Mouse (Mus musculus) forebrain, embryonic 15.5 days (tissue): ENCODE measurements around the gene Olfr625-ps1. TPM values are rescaled to one million over a fixed set of nuclear protein-coding genes. Genes with fewer than 3 reads are reported as not detected.

Source experiments
- polyA plus RNA-seq: library from polyadenylated mRNA; unstranded; fragments of >200 nt; fragmentation: Nextera tagmentation; extraction: Ambion mirVana; gene quantifications from 2 replicates; pipeline ENCODE4 v1.2.1, GENCODE M21; 2015

The Olfr625-ps1 gene
- polyA plus RNA-seq, 1 experiment from 2014 or later: not detected

Other genes starting within 250 kb of the Olfr625-ps1 start
- not detected in 2 replicates for gene Olfr605, start 237.3 kb upstream of the Olfr625-ps1 start, polyA plus RNA-seq
- not detected in 2 replicates for gene Olfr606, start 233.7 kb upstream of the Olfr625-ps1 start, polyA plus RNA-seq
- gene Olfr607, start 218.6 kb upstream of the Olfr625-ps1 start, polyA plus RNA-seq: not detected in 2 replicates
- gene Olfr608, start 212.8 kb upstream of the Olfr625-ps1 start, polyA plus RNA-seq: not detected in 2 replicates
- gene Olfr609, start 184.7 kb upstream of the Olfr625-ps1 start, polyA plus RNA-seq: not detected in 2 replicates
- not detected in 2 replicates for gene Olfr610, start 170.6 kb upstream of the Olfr625-ps1 start, polyA plus RNA-seq
- gene Olfr611, start 161.9 kb upstream of the Olfr625-ps1 start, polyA plus RNA-seq: not detected in 2 replicates
- gene Olfr612, start 140.0 kb upstream of the Olfr625-ps1 start, polyA plus RNA-seq: not detected in 2 replicates
- not detected in 2 replicates for gene Olfr613, start 134.6 kb upstream of the Olfr625-ps1 start, polyA plus RNA-seq
- gene Olfr615, start 126.6 kb upstream of the Olfr625-ps1 start, polyA plus RNA-seq: not detected in 2 replicates
- gene Olfr616, start 113.6 kb upstream of the Olfr625-ps1 start, polyA plus RNA-seq: not detected in 2 replicates
- gene Olfr617, start 109.7 kb upstream of the Olfr625-ps1 start, polyA plus RNA-seq: not detected in 2 replicates
- gene Olfr618, start 92.6 kb upstream of the Olfr625-ps1 start, polyA plus RNA-seq: not detected in 2 replicates
- not detected in 2 replicates for gene Olfr619, start 82.1 kb upstream of the Olfr625-ps1 start, polyA plus RNA-seq
- not detected in 2 replicates for gene Olfr620, start 70.2 kb upstream of the Olfr625-ps1 start, polyA plus RNA-seq
- gene Olfr622, start 40.0 kb upstream of the Olfr625-ps1 start, polyA plus RNA-seq: not detected in 2 replicates
- gene Olfr623, start 19.0 kb upstream of the Olfr625-ps1 start, polyA plus RNA-seq: not detected in 2 replicates
- gene Olfr624, start 11.5 kb upstream of the Olfr625-ps1 start, polyA plus RNA-seq: not detected in 2 replicates
- gene Olfr243, start 32.0 kb downstream of the Olfr625-ps1 start, polyA plus RNA-seq: not detected in 2 replicates
- not detected in 2 replicates for gene Olfr628, start 47.7 kb downstream of the Olfr625-ps1 start, polyA plus RNA-seq
- gene Olfr629, start 62.2 kb downstream of the Olfr625-ps1 start, polyA plus RNA-seq: not detected in 2 replicates
- gene Olfr630, start 74.6 kb downstream of the Olfr625-ps1 start, polyA plus RNA-seq: not detected in 2 replicates
- gene Olfr69, start 88.9 kb downstream of the Olfr625-ps1 start, polyA plus RNA-seq: not detected in 2 replicates
- not detected in 2 replicates for gene Olfr68, start 97.0 kb downstream of the Olfr625-ps1 start, polyA plus RNA-seq
- gene Olfr67, start 109.1 kb downstream of the Olfr625-ps1 start, polyA plus RNA-seq: not detected in 2 replicates
- 1,298 and 1,407 TPM in 2 replicates for gene Hbb-bt, start 131.3 kb downstream of the Olfr625-ps1 start, polyA plus RNA-seq
- 3,597 and 4,102 TPM in 2 replicates for gene Hbb-bs, start 145.4 kb downstream of the Olfr625-ps1 start, polyA plus RNA-seq
- gene Hbb-bh2, start 157.8 kb downstream of the Olfr625-ps1 start, polyA plus RNA-seq: not detected in 2 replicates
- gene Hbb-bh1, start 160.4 kb downstream of the Olfr625-ps1 start, polyA plus RNA-seq: 1.1 and 2.1 TPM in 2 replicates
- 114 and 201 TPM in 2 replicates for gene Hbb-y, start 170.5 kb downstream of the Olfr625-ps1 start, polyA plus RNA-seq
- gene Olfr66, start 203.5 kb downstream of the Olfr625-ps1 start, polyA plus RNA-seq: not detected in 2 replicates
- gene Olfr64, start 211.8 kb downstream of the Olfr625-ps1 start, polyA plus RNA-seq: not detected in 2 replicates
- gene Olfr65, start 220.8 kb downstream of the Olfr625-ps1 start, polyA plus RNA-seq: not detected in 2 replicates
- gene Olfr631, start 246.1 kb downstream of the Olfr625-ps1 start, polyA plus RNA-seq: not detected in 2 replicates